Mouse (Mus musculus) WW6 (cell line): Measurements from ENCODE around the gene Aprt.

Source experiments
- DNase-seq: peaks from one replicate; pipeline ENCODE4 v3.0.0-alpha.2; 2013; ENCODE audit warnings: low read depth, low spot score

The Aprt gene

DNA sequence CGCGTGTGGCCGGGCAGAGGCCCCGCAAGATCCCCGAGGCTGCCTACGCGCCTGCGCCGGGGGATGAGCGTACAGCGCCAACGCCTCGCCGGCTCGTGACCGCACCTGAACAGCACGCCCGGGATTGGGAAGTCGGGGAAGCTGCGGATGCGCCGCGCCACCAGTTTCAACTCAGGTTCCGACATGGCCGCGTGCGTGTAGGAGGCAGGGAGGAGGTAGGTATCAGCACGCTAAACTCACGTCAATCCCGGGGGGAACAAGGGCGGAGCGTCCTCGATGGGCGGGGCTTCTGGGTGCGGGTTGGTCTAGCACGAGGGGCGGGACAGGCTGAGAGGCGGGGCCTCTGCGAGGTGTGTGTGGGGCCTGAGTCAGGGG lies at the start of gene Aprt:
TSS of gene Aprt (minus strand) at position 262 of the 375 bp plus-strand sequence.
- peak; percentile 93 for DNase-seq

DNA sequence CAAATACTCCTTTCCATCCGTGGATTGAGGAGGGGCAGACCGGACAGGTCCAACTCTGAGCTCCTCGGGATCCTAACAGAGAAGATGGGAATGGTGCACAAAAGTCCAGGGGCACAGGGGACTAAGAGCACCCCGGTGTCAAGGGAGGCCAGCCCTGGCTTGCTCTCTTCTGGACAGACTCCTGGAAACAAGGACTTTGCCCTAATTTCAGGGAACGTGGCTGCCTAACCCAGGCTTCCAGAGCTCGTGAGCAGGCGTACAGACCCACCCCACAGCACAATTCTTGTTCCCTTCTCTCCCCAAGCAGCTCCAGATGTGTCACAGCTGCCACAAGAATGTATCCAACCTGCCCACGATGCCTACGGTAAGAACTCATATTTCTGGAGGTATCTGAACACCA lies 49.1 kb upstream of the Aprt start:
- no peak for DNase-seq

DNA sequence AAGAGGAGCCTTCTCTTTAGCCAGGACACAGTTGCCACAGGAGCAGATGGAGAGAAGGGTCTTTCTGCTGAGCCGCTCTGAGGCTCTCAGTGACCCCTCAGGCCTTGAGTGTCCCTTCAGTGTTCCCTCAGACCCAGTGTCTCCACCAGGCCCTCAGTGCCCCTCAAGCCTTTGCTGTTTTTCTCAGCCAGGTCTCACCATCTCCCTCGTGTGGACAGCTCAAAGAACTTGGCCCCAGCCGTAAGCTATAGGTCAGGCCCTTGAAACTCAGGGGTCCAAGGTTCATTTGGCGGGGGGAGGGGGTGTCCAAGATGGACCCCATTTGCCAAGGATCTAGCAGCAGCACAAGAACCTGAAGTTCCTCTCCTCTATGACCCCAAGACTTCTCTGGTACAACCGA lies 47.9 kb upstream of the Aprt start:
- DNase-seq, result no peak

DNA sequence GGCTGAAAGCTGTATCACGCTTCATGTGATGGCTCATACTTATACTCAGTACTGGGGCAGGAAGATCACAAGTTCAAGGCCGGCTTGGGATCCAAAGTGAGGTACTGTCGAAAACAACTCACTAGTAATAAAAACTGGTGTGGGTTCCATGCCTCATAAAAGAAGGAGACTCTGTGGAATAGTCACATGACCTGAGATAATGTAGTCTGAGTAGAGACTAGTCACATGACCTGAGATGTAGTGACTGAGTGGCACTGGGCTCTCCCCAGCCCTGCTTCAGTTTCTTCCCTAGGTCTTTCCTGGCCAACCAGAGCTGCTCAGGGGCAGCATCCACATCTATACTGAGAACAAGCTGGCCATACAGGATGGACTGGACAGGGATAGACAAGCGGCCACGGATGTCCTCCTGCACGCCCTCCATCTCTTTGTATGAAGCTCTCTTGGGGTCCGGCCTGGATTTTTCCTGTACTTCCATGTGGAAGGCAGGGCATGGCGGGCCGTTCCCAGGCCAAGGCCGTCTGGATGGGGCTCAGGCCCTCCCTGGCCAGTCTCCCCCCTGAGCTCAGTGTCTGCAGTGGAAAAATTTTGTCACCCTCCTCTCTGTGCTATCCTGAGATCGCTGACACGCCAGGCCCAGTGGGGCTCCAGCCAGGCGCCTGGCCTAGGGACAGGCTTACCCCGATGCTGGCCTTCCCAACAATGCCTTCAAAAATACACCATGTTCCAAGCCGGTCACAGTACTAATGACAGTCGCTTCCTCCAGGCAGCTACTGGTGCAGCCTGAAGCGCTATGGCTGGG lies 47.3 kb upstream of the Aprt start:
- DNase-seq, result no peak

DNA sequence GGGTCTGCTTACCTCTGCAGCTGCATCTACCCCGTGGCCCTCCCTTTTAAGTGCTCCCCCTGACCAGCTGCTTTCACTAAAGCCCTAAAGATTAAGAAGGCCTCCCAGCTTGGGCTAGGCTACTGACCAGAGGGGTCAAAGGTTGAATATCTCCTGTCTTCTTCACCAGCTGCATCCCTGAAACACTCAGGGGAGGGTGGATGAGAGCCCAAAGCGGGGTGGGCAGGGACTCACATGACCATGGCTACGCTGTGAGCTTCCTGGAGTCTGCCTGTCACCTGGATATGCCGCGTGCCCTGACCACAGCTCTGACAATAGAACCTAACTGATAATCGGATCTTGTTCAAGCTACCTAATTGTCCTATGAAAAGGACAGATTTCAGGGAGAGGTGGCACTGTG lies 46.0 kb upstream of the Aprt start, which contains the start of gene Pabpn1l:
TSS of gene Pabpn1l (minus strand) at position 13 of the 400 bp plus-strand sequence.
- no peak for DNase-seq

DNA sequence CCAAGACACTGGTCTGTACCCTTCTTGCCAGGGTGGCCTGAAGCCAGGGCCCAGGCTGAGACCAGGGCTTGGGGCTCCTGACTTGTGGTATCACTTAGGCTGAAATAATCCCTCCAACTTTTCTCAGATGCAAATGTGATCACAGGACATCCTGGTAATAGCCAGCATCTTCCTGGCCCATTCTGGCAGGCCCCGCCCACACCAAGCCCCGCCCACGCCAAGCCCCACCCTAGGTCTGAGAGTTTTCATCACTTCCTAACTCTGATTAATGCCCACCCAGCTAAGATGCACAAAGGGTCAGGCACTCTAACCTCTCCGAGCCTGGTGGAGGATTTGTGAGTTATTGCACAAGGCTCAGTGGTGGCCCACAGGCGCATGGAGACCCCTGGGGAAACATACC lies 43.7 kb upstream of the Aprt start:
- no peak for DNase-seq

DNA sequence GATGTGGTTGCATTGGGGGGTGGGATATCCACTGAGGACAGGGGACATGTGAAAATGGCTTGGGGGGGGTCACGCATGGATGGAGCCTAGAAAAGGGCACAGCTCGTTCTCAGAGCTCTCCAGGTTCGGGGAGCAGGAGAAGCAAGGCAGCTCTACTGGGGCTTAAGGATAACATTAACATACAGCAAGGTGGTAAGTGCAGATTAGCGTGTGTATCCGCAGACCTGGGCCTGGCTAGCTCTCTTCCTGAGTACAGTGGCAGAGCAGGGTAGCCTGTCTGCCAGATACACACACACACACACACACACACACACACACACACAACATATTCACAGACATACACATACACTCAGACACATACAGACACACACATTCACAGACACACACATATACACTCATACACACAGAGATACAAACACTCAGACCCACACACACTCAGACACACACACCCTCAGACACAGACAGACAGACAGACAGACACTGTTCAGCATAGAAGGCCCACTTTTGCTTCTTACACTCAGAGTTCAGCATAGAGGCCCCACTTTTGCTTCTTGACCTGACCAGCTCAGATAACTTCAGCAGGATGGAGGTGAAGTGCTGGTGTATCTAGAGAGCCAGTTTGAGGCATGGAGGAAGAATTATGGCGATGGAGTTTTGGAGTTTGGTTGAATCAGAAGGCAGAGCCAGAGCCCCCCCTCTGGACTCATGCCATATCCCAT lies 42.1 kb upstream of the Aprt start:
- DNase-seq, result no peak

DNA sequence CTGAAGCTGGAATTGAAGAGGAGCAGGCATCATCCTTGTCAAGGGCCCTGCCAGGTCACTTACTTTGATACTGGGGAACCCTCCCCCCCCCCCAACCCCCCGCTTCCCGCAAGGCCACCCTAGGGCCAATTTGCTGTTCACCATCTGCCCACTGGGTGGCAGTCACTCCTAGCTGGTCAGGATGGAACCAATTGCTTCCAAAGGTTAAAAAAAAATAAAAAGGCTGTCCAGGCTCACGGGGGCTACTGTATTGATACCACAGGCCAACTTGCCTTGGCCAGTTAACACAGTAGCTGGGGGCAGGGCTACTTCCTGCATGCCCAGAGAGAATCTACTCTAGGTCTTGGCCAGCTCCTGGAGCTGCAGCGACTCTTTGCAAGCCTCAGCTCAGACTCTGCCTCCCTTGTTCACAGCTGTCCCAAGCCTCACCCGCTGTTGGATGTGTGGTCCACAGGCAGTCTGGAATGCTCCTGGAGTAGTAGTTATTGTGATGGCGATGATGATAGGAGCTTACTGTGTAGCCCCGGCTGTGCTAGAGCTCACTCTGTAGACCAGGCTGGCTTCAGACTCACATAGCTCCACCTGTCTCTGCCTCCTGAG lies 41.3 kb upstream of the Aprt start:
- no peak for DNase-seq

DNA sequence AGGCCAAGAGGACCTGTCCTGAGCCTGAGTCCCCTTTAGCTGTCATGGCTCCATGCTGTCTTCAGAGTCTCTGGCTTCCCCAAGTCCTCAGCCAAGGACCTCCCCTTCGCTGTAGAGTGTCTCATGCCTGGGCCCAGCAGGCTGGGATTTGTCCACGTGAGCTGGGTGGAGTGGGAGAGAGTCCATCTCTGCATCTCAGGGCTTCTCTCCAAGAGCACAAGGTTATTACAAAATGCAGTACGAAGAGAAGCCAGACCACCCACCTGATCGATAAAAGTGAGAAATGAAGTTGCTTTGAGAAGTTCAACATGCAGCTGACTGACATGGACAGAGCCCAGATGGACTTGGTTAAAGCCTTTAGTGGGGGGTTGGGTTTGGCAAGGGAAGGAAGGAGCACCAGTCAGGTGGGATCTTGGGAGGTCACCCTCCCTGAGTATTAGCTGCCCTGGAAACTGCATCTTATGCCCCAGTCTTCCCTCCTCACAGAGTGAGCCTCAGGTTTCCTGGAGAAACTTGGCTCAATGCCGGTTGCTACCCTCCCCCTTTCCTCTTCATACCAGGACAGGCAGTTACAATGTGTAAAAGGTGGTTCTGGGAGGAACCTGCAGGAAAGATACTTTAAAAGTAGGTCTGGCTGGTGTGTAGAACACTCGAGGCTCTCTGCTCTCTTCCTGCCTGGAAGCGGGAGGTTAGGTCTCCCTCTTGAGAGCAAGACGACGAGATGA lies 39.6 kb upstream of the Aprt start:
- DNase-seq, result no peak

DNA sequence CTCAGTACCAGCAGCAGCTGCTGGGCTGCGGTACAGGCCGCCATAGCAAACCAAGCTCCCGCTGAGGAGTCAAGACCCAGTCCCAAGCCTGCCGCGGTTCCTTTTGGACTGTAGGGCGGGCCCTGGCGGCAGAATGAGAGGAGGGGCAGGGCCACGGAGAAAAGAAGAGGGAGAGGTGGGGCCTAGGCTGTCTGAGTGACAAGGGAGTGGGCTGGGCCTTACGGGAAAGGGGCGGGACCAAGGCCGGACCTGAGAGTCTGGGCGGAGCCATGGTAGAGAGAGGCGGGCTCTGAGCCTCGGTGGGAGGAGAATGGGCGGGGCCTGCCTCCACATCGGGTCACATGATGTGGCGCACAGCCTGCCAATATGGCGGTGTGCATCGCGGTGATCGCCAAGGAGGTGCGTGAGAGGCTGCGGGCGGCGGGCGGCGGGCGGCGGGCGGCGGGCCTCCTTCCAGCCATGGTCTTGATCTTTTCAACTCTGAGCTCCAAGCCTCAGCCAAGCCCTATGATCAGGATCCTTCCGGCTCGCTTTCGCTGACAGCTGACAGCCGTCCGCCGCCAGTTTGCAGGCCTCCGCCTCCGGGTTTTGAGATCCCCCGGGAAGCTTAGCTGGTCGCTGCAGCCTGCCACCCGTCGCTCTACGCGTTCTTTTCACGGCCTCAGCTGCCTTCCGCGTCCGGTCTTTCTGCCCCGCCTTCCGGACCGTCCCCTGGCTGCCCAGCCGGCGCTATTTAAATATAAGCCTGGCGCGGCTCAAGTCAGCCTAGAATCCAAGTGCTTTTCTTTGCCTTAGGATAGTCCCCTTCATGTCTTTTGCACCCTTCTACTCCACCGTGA lies 34.8 kb upstream of the Aprt start, which contains the start of the genes Galns and Trappc2l:
TSS of gene Galns (minus strand) at position 169 of the 839 bp plus-strand sequence.
TSS of gene Trappc2l (plus strand) at position 346 of the 839 bp plus-strand sequence.
- DNase-seq, result peak; percentile 97

DNA sequence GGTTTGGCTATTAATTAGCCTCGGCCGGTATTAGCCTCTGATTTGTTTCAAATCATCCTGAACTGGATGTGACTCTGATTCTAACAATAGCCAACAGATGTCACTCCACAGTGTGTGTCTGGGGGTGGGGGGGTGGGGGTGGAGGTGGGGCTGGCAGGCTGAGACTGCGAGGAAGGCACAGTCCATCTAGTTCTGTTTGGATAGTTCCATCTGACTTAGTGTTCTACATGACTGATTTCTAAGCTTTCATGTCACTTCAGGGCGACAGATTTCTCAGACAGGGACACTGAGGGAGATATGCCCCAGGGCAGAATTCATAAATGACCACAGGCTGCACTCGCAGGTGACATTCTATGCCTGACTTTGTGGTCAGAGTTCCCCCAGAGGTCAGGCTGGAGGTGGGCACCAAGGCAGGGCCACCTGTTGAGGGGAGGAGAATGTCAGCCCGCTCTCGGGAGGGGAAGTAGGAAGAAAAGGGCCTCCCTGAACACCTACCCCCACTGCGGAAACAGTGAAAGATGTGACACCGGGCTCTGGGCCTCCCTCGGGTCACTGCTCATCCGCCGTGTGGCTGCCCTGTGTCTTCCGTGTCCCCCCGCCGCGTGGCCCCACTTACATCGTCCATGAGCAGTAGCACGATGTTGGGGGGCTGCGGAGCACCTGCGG lies 34.0 kb upstream of the Aprt start:
- no peak for DNase-seq

DNA sequence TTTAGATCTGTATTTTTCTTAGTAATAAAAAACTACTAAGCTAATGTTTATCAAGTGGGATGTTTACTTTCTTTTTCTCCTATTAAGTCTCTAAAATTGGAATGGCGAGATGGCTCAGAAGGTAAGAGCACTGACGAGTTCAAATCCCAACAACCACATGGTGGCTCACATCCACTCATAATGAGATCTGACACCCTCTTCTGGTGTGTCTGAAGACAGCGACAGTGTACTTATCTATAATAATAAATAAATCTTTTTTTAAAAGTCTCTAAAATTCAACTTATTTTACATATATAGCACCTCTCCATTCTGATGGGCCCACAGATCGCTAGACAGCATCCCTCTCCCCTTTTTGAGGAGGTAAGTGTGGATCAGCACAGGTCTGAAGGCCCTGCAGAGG lies 33.5 kb upstream of the Aprt start:
- DNase-seq, result no peak

DNA sequence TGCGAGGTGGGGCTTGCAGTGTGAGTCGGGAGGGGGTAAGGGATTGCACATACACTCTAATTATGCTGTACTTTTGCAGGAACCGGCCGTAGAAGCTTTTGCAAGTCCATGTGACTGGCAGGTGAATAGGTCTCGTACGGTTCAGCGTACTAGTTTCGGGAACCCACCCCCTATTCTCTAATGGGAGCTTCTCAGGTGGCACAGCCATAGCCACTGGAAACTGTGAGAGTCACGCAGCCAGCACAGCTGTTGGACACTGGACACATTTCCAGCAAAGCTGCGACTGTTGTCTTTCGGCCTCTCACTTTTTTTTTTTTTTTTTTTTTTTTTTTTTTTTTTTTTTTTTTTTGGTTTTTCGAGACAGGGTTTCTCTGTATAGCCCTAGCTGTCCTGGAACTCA lies 30.1 kb upstream of the Aprt start:
- no peak for DNase-seq

DNA sequence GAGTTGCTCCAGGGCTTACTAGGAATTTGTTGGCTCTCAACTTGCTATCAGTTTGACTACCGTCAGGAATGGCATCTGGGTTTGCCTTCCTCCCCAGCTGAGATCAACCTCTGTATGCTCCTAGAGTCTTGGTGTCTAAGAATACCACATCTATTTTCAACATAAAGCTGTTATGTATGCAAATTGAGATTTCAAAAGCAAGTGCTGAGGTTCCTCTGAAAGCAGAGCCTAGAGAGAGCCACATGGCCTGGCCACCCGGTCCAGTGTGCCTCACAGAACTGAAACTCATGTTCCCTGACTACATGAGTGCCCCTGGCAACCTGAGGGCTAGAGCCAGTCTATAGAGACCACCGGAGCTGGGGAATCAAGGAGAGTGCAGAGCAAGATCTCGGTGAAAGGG lies 28.7 kb upstream of the Aprt start:
- DNase-seq, result no peak

DNA sequence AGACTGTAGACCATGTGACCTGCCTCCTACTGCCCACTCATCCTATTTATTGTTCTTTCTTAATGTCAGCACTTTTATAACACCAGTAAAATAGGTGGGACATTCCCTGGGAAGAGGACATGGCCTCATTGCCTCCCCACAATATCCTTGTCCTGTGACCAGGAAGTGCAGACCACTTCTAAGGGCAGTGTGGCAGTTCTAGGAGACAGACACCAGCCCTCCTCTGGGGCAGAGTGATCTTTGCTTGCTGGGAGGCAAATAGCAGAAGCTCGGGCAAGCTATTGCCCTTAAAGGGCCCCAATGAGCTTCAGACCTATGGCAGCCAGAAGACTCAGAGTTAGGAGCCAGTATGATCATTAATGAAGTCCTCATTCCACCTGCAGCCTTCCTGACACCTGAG lies 27.9 kb upstream of the Aprt start:
- no peak for DNase-seq

DNA sequence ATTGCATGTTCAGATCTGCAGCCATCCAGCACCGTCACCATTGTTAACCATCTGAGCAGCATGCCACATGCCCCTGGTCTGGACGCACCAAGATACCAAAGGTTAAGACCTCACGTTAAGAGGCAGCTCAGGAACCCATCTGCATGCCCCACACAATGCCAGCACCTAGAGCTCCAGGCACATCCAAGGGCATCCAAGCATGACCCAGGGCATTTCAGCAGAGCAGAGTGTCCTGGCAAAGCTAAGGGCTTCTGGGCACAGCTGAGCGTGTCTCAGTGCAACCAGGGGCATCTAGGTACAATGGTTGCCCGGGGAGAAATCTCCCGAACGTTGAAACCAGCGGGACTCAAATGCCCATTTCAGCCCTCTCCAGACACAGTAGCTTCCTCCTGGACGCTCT lies 24.0 kb upstream of the Aprt start:
- no peak for DNase-seq

DNA sequence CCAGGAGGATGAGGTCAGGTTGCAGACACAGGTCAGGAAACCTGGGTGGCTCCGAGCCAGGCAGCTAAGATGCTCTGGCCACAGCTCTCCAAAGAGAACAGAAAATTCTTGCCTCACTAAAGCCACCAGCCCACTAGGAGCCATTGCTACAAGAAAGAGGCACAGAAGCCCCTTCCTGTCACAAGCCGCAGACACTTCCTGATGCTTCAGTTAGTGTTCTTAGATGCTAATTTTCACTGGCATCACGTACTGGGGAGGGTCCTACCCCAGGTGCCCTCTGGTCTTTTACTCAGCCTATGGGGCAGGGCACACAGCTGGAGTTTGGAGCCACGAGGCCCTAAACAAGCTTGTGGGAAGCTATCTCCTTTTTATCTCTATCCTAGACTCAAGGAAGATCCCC lies 19.3 kb upstream of the Aprt start:
- DNase-seq, result no peak

DNA sequence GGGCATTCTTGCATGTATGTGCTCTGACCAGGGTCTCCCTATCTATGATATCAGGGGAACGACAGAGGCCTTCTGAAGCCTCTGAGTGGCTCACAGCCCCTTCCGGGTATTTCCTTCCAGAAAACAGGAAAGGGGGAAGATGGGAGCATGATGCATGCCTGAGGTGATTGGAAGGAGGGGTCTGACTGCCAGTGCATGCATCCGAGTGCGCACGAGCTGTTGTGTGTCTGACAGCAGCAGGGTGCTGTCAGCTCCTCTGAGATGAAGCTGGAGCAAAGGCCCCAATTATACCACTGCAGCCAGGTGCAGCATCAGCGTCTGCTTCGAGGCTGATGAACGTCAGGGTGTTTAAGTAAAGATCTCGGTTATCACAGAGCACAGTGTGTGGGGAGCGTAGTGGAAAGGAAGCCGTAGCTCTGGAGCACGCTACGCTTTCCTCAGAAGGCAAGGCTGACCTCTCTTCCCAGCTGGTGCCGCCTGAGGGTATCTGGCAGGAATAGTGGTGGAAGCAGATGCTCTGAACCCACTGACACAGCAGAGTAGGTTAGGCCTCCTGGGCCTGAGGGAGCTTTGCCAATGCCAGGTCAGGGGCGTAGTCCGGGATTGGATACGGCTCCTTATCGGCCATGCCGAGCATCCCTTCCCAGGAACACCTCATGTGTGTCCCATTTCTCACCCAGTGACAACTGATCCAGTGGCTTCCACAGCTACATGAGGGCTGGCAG lies 17.2 kb upstream of the Aprt start:
- DNase-seq, result no peak

DNA sequence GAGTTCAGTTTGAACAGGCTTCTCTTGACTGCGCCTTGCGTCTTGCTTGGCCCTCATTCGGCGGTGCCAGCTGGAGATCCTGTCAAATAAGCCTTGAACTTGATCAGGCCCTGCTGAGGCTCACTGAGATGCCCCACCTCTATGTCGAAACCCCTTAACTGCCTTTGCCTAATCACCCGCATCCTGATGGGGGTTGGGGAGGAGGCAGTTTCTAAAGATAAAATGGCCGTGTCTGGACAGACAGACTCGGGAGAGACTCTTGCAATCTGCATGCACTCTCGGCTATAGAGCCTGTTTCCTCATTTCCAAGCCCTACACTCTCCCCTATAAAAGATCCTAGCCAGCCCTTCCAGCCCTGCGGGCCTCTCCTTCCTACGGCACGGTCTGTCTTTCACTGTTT lies 16.5 kb upstream of the Aprt start:
- no peak for DNase-seq

DNA sequence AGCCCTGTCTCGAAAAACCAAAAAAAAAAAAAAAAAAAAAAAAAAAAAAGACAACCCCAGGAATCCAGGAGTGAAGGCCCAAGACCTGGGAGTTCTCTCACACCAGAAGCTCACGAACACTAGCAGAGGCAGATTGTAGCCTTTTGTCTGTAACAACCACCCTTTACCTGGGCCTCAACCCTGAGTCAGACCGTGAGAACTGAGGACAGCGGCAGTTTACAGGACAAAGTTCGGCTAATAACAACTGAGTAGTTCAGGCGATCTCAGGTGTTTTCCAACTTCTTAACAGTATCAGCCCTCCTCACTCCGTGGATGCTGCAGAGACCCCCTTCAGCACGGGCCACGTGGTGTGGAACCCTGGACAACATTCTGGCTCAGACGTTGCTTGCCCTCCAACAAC lies 10.0 kb upstream of the Aprt start:
- no peak for DNase-seq
